Mouse (Mus musculus): ENCODE data around the gene Nudt8.

DNA sequence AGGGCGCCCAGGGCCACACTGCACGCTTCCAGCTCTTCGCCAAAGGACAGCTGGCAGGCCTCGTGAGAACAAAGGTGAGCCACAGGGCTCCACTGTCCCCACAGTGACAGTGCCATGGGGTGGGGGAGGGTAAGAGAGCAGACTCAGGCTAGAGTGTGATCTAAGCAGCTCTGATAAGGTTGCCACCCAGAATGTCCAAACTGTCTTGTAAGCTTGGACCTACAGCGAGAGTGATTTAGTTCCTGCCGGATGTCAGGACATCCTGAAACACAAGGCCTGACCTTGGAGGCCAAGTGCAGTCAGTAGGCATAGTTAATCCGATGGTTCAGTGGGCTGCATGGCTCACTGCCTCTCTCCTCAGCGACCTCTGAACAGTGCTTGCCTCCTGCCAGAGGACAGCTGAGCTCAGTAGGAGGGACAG lies 15.1 kb upstream of the Nudt8 start:
- no peak for TF ChIP-seq CTCF (IDR thresholded peaks at IDR 0.05; ENCODE audit: low read depth)
- TF ChIP-seq EP300 (optimal IDR thresholded peaks at IDR 0.05): no peak
